Mouse (Mus musculus): ENCODE results near the gene Lamtor1. TPM values are rescaled to one million over a fixed set of nuclear protein-coding genes. Genes with fewer than 3 reads are reported as not detected.
A peak's percentile ranks its signal among the peaks of the same experiment; 100 is the strongest.

Gene Lamtor1
- polyA plus RNA-seq (2012; rRNA removed): 235 and 239 TPM in 2 replicates

- peak; percentile 77 for TF ChIP-seq POLR2A (IDR thresholded peaks at IDR 0.05; ENCODE audit: control insufficient read depth, extremely low read depth, insufficient read depth, low read length, poor library complexity)
- TF ChIP-seq CTCF (IDR thresholded peaks at IDR 0.05; ENCODE audit: borderline replicate concordance, control insufficient read depth, extremely low read depth, insufficient read depth, low read length, poor library complexity): peak; percentile 48; the same call in 1 of the 2 replicates
- H3K36me3 ChIP-seq (ENCODE audit: control insufficient read depth, insufficient read depth, low read length): no peaks in the 10 kb centered on the region; the same call in 1 of the 2 replicates
- peak within 1 kb of the TSS; percentile 80 for H3K27ac ChIP-seq (ENCODE audit: control insufficient read depth, insufficient read depth, low read length)
- peak within 1 kb of the TSS; percentile 87 for H3K4me3 ChIP-seq (ENCODE audit: control insufficient read depth, insufficient read depth, low read length)
- WGBS: under 1% methylated on average over 61 of the region's 61 CpGs
- H3K4me1 ChIP-seq (replicated peaks; ENCODE audit: control insufficient read depth, insufficient read depth, low read length): peaks cover 6% of the 10 kb centered on the region
- no peaks in the 10 kb centered on the region for H3K27me3 ChIP-seq (ENCODE audit: control insufficient read depth, insufficient read depth, low read length)
- peak; percentile 98 for DNase-seq
Measured at GRCm38 (mm10) chr7:101905561-101906286, at the start of gene Lamtor1. Lamtor1 (plus strand) TSS chr7:101905904.

- Histone ChIP-seq H3K4me3 (ENCODE audit: control insufficient read depth, insufficient read depth, low read length) (no peak within 1 kb of the TSS), H3K27me3 (ENCODE audit: control insufficient read depth, insufficient read depth, low read length) (no peaks in the 10 kb centered on the region), H3K36me3 (ENCODE audit: control insufficient read depth, insufficient read depth, low read length) (no peaks in the 10 kb centered on the region), H3K27ac (ENCODE audit: control insufficient read depth, insufficient read depth, low read length) (no peak within 1 kb of the TSS), H3K4me1 (replicated peaks; ENCODE audit: control insufficient read depth, insufficient read depth, low read length) (0 out of 2 replicates have a peak, but pooled peaks cover 2% of the 10 kb centered on the region)
- 78% methylated on average over 4 of the region's 4 CpGs for WGBS
- TF ChIP-seq CTCF (IDR thresholded peaks at IDR 0.05; ENCODE audit: borderline replicate concordance, control insufficient read depth, extremely low read depth, insufficient read depth, low read length, poor library complexity) (no peak), POLR2A (IDR thresholded peaks at IDR 0.05; ENCODE audit: control insufficient read depth, extremely low read depth, insufficient read depth, low read length, poor library complexity) (no peak)
- DNase-seq: no peak
Measured at GRCm38 (mm10) chr7:101857094-101857493, 48.6 kb upstream of the Lamtor1 start, which contains the start of gene Folr2. Folr2 (minus strand) TSS chr7:101857194.

GRCm38 (mm10) chr7:101858362-101858761 is 47.3 kb upstream of the Lamtor1 start:
- TF ChIP-seq POLR2A (IDR thresholded peaks at IDR 0.05; ENCODE audit: control insufficient read depth, extremely low read depth, insufficient read depth, low read length, poor library complexity): no peak
- TF ChIP-seq CTCF (IDR thresholded peaks at IDR 0.05; ENCODE audit: borderline replicate concordance, control insufficient read depth, extremely low read depth, insufficient read depth, low read length, poor library complexity): no peak
- Histone ChIP-seq H3K36me3 (ENCODE audit: control insufficient read depth, insufficient read depth, low read length) (no peaks in the 10 kb centered on the region), H3K4me3 (ENCODE audit: control insufficient read depth, insufficient read depth, low read length) (no peak overlapping the region), H3K4me1 (replicated peaks; ENCODE audit: control insufficient read depth, insufficient read depth, low read length) (0 out of 2 replicates have a peak, but pooled peaks cover 2% of the 10 kb centered on the region), H3K27ac (ENCODE audit: control insufficient read depth, insufficient read depth, low read length) (no peak overlapping the region), H3K27me3 (ENCODE audit: control insufficient read depth, insufficient read depth, low read length) (no peaks in the 10 kb centered on the region)
- 34% methylated on average over 9 of the region's 9 CpGs for WGBS
- no peak for DNase-seq

- Histone ChIP-seq H3K36me3 (ENCODE audit: control insufficient read depth, insufficient read depth, low read length) (no peaks in the 10 kb centered on the region), H3K27me3 (ENCODE audit: control insufficient read depth, insufficient read depth, low read length) (no peaks in the 10 kb centered on the region), H3K4me3 (ENCODE audit: control insufficient read depth, insufficient read depth, low read length) (no peak overlapping the region), H3K27ac (ENCODE audit: control insufficient read depth, insufficient read depth, low read length) (no peak overlapping the region), H3K4me1 (replicated peaks; ENCODE audit: control insufficient read depth, insufficient read depth, low read length) (0 out of 2 replicates have a peak, but pooled peaks cover 2% of the 10 kb centered on the region)
- DNase-seq: no peak
- no peak for TF ChIP-seq CTCF (IDR thresholded peaks at IDR 0.05; ENCODE audit: borderline replicate concordance, control insufficient read depth, extremely low read depth, insufficient read depth, low read length, poor library complexity)
- no peak for TF ChIP-seq POLR2A (IDR thresholded peaks at IDR 0.05; ENCODE audit: control insufficient read depth, extremely low read depth, insufficient read depth, low read length, poor library complexity)
Measured at GRCm38 (mm10) chr7:101860978-101861377, 44.7 kb upstream of the Lamtor1 start.

GRCm38 (mm10) chr7:101862291-101862690 is 43.4 kb upstream of the Lamtor1 start:
- H3K36me3 ChIP-seq (ENCODE audit: control insufficient read depth, insufficient read depth, low read length): no peaks in the 10 kb centered on the region
- no peak for TF ChIP-seq CTCF (IDR thresholded peaks at IDR 0.05; ENCODE audit: borderline replicate concordance, control insufficient read depth, extremely low read depth, insufficient read depth, low read length, poor library complexity)
- no peak for TF ChIP-seq POLR2A (IDR thresholded peaks at IDR 0.05; ENCODE audit: control insufficient read depth, extremely low read depth, insufficient read depth, low read length, poor library complexity)

GRCm38 (mm10) chr7:101863415-101863814 is 42.3 kb upstream of the Lamtor1 start, which contains the start of gene Anapc15:
Anapc15 (plus strand) TSS chr7:101863715.
- no peak within 1 kb of the TSS for H3K4me3 ChIP-seq (ENCODE audit: control insufficient read depth, insufficient read depth, low read length)
- DNase-seq: no peak
- H3K4me1 ChIP-seq (replicated peaks; ENCODE audit: control insufficient read depth, insufficient read depth, low read length): 0 out of 2 replicates have a peak, but pooled peaks cover 1% of the 10 kb centered on the region
- H3K27me3 ChIP-seq (ENCODE audit: control insufficient read depth, insufficient read depth, low read length): no peaks in the 10 kb centered on the region
- H3K27ac ChIP-seq (ENCODE audit: control insufficient read depth, insufficient read depth, low read length): no peak within 1 kb of the TSS
- WGBS: 65% methylated on average over 3 of the region's 3 CpGs
- TF ChIP-seq CTCF (IDR thresholded peaks at IDR 0.05; ENCODE audit: borderline replicate concordance, control insufficient read depth, extremely low read depth, insufficient read depth, low read length, poor library complexity) (no peak), POLR2A (IDR thresholded peaks at IDR 0.05; ENCODE audit: control insufficient read depth, extremely low read depth, insufficient read depth, low read length, poor library complexity) (no peak)
- no peaks in the 10 kb centered on the region for H3K36me3 ChIP-seq (ENCODE audit: control insufficient read depth, insufficient read depth, low read length)

More at GRCm38 (mm10) chr7:101862291-101862690, 43.4 kb upstream of the Lamtor1 start:
- Histone ChIP-seq H3K27ac (ENCODE audit: control insufficient read depth, insufficient read depth, low read length) (no peak overlapping the region), H3K4me3 (ENCODE audit: control insufficient read depth, insufficient read depth, low read length) (no peak overlapping the region), H3K27me3 (ENCODE audit: control insufficient read depth, insufficient read depth, low read length) (no peaks in the 10 kb centered on the region), H3K4me1 (replicated peaks; ENCODE audit: control insufficient read depth, insufficient read depth, low read length) (0 out of 2 replicates have a peak, but pooled peaks cover 2% of the 10 kb centered on the region)
- 84% methylated on average over 3 of the region's 3 CpGs for WGBS
- no peak for DNase-seq
